Mouse (Mus musculus): ENCODE measurements around the gene Dpyd.

DNA sequence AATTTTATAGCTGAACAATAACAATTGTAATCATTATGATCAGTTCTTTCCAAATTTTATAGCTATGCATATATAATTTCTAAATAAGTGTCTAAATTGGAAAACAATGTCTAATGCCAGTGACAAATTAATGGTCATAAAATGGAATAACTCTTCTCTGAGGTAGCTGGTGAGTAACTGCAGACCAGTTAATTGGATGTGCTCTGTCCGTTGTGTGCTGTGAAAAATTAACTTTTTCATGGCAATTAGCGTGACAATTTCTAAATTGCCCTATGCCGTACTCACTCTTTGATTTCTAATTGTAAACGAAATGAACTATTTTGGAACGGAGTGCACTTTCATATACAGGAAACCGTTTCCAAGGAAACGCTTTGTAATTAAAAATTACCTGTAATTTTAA is 869.8 kb downstream of the Dpyd start:
- no peak for TF ChIP-seq CTCF (IDR thresholded peaks at IDR 0.05; ENCODE audit: low read depth)
- TF ChIP-seq EP300 (optimal IDR thresholded peaks at IDR 0.05), result no peak

Measured in stomach, postnatal 0 days (tissue).